Mouse (Mus musculus) gastrocnemius, adult 2 months (tissue): ENCODE results near the gene Cxcl12. TPM values are rescaled to one million over a fixed set of nuclear protein-coding genes. Genes with fewer than 3 reads are reported as not detected.

Source experiments
- DNase-seq: peaks from one replicate; pipeline ENCODE4 v3.0.0; 2022
- H3K27ac ChIP-seq: fragments of 200-600 bp; 2 replicates; pipeline ENCODE4 v1.8.1; 2022; ENCODE audit warnings: mild to moderate bottlenecking
- H3K4me3 ChIP-seq: fragments of 200-600 bp; 2 replicates; pipeline ENCODE4 v1.8.1; 2022; ENCODE audit warnings: mild to moderate bottlenecking, moderate library complexity
- CTCF ChIP-seq: fragments of 200-600 bp; IDR thresholded peaks from 2 replicates; pipeline ENCODE4 v1.8.1; 2022; ENCODE audit warnings: antibody characterized with exemption, mild to moderate bottlenecking, moderate library complexity
- intact Hi-C: fragments of 180-260 bp; cut with DNase I; formaldehyde crosslinking; loops from one replicate; pipeline ENCODE4 v1.15.1; 2025
- total RNA-seq, 2 experiments: library from RNA; stranded (reverse); gene quantifications; 2 replicates each; pipeline ENCODE4 v1.2.3; 2021

The Cxcl12 gene
- total RNA-seq, 2 experiments from 2014 or later: 41.3 to 61.9 TPM

GRCm38 (mm10) chr6:117180303-117180702 is 12.0 kb downstream of the Cxcl12 start:
- intact Hi-C loops: no loop called here
- TF ChIP-seq CTCF: no peak
- H3K27ac ChIP-seq: no peak overlapping the region; the same call in 1 of the 2 replicates

GRCm38 (mm10) chr6:117185381-117185780 is 17.0 kb downstream of the Cxcl12 start:
- intact Hi-C loops: no loop called here
- no peak for DNase-seq
- no peak for TF ChIP-seq CTCF
- Histone ChIP-seq H3K4me3 (no peak overlapping the region), H3K27ac (no peak overlapping the region)

More at GRCm38 (mm10) chr6:117180303-117180702, 12.0 kb downstream of the Cxcl12 start:
- no peak overlapping the region for H3K4me3 ChIP-seq
- DNase-seq: no peak

- Histone ChIP-seq H3K27ac (no peak overlapping the region), H3K4me3 (no peak overlapping the region)
- no peak for DNase-seq
- intact Hi-C loops: no loop called here
- TF ChIP-seq CTCF: no peak
Observed at GRCm38 (mm10) chr6:117190453-117190852, 22.1 kb downstream of the Cxcl12 start.

- Histone ChIP-seq H3K4me3 (no peak overlapping the region), H3K27ac (no peak overlapping the region)
- TF ChIP-seq CTCF: no peak
- intact Hi-C loops: no loop called here
- DNase-seq: no peak
Observed at GRCm38 (mm10) chr6:117191741-117192140, 23.4 kb downstream of the Cxcl12 start.

GRCm38 (mm10) chr6:117192678-117193077 is 24.3 kb downstream of the Cxcl12 start:
- Histone ChIP-seq H3K4me3 (no peak overlapping the region), H3K27ac (no peak overlapping the region)
- intact Hi-C loops: no loop called here
- no peak for DNase-seq
- no peak for TF ChIP-seq CTCF

- no peak for TF ChIP-seq CTCF
- H3K4me3 ChIP-seq: no peak overlapping the region
- no peak overlapping the region for H3K27ac ChIP-seq
- intact Hi-C loops: no loop called here
- no peak for DNase-seq
Observed at GRCm38 (mm10) chr6:117195270-117195669, 26.9 kb downstream of the Cxcl12 start.

GRCm38 (mm10) chr6:117198871-117199270 is 30.5 kb downstream of the Cxcl12 start:
- intact Hi-C loops: no loop called here
- no peak for DNase-seq
- no peak overlapping the region for H3K4me3 ChIP-seq
- TF ChIP-seq CTCF: no peak
- H3K27ac ChIP-seq: no peak overlapping the region

GRCm38 (mm10) chr6:117199718-117200117 is 31.4 kb downstream of the Cxcl12 start:
- intact Hi-C loops: no loop called here

GRCm38 (mm10) chr6:117200916-117201315 is 32.6 kb downstream of the Cxcl12 start:
- intact Hi-C loops: no loop called here
- no peak for TF ChIP-seq CTCF
- Histone ChIP-seq H3K27ac (no peak overlapping the region), H3K4me3 (no peak overlapping the region)
- DNase-seq: no peak

More at GRCm38 (mm10) chr6:117199718-117200117, 31.4 kb downstream of the Cxcl12 start:
- H3K27ac ChIP-seq: no peak overlapping the region
- TF ChIP-seq CTCF: no peak
- no peak for DNase-seq
- H3K4me3 ChIP-seq: no peak overlapping the region

- intact Hi-C loops: no loop called here
- TF ChIP-seq CTCF: no peak
- Histone ChIP-seq H3K4me3 (no peak overlapping the region), H3K27ac (no peak overlapping the region)
- no peak for DNase-seq
Observed at GRCm38 (mm10) chr6:117201396-117201795, 33.1 kb downstream of the Cxcl12 start.

- Histone ChIP-seq H3K27ac (no peak overlapping the region), H3K4me3 (no peak overlapping the region)
- TF ChIP-seq CTCF: no peak
- intact Hi-C loops: no loop called here
- DNase-seq: no peak
Observed at GRCm38 (mm10) chr6:117201859-117202258, 33.5 kb downstream of the Cxcl12 start.

- Histone ChIP-seq H3K27ac (no peak overlapping the region), H3K4me3 (no peak overlapping the region)
- DNase-seq: no peak
- no peak for TF ChIP-seq CTCF
- intact Hi-C loops: no loop called here
Observed at GRCm38 (mm10) chr6:117202856-117203400, 34.6 kb downstream of the Cxcl12 start.

- no peak for DNase-seq
Observed at GRCm38 (mm10) chr6:117204112-117204511, 35.8 kb downstream of the Cxcl12 start.

GRCm38 (mm10) chr6:117206834-117207233 is 38.5 kb downstream of the Cxcl12 start:
- intact Hi-C loops: no loop called here
- no peak for DNase-seq
- no peak for TF ChIP-seq CTCF
- H3K4me3 ChIP-seq: no peak overlapping the region
- no peak overlapping the region for H3K27ac ChIP-seq

More at GRCm38 (mm10) chr6:117204112-117204511, 35.8 kb downstream of the Cxcl12 start:
- Histone ChIP-seq H3K4me3 (no peak overlapping the region), H3K27ac (no peak overlapping the region)
- TF ChIP-seq CTCF: no peak
- intact Hi-C loops: no loop called here
